Mouse (Mus musculus): ENCODE data around the gene Tbc1d8b.
"Not testable (repeated sequence)": the region's sequence is repeated elsewhere in the genome, so short reads cannot be mapped to it uniquely, and the experiment has no call there.

Gene Tbc1d8b

GRCm38 (mm10) chrX:139684775-139685695, at the start of gene Tbc1d8b:
TSS of gene Tbc1d8b (plus strand) at chrX:139684996.
- peak; percentile 93 for DNase-seq (ENCODE audit: low read depth)

DNA sequence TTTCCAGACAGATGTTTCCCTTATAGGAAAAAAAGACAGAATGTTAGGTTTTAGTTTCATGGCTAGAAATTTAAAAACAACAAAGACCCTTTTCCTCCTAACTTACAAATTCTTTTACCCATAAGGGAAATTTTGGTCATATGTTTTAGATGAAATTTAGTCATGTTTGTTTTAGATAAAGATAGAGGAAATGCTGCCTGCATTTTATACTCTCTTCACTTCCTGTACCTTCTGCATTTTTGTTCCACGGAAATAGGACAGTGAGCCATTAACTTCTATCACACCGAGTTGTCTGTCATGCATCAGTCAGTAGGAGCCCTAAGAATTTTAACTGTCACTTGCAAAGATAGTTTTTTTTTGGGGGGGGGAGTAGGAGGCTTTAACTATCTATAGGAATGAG, 45.1 kb upstream of the Tbc1d8b start:
- DNase-seq (ENCODE audit: low read depth), result no peak

- no peak for DNase-seq (ENCODE audit: low read depth)
Observed at GRCm38 (mm10) chrX:139640418-139640817, 44.4 kb upstream of the Tbc1d8b start.

GRCm38 (mm10) chrX:139652226-139652625, 32.6 kb upstream of the Tbc1d8b start:
- DNase-seq (ENCODE audit: low read depth), result no peak

DNA sequence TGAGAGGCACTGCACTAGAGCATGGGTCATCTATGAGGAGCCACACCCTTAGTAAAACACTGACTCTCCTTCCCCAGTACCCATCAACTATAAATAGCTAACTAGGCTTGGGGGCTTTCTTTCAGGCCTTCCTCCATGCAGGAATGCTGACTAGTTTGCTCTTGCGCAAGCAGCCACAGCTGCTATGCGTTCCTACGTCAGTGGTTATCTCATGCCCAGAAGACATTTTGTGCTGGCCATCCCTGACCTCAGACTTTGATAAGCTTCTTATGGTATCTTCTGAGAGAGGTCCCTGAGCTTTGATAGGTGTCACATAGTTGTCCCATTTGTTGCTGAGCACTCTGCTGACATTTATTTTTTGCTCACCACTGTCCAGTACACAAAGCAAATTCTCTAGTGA, 31.5 kb upstream of the Tbc1d8b start:
- peak; percentile 14 for DNase-seq (ENCODE audit: low read depth)

- no peak for DNase-seq (ENCODE audit: low read depth)
Observed at GRCm38 (mm10) chrX:139654350-139655063, 30.3 kb upstream of the Tbc1d8b start.

DNA sequence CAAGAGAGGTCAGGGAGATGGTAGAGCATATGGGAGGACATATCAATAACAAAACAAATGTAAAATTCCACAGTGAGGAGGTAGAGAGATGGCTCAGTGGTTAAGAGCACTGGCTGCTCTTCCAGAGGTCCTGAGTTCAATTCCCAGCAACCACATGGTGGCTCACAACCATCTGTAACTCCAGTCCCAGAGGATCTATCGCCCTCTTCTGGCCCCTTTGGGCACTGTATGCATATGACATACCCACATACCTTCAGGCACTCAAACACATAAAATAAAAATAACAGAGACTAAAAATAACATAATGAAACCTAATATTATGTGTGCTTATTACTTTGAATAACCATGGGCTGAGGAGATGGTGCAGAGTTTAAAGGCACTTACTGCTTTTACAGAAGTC, 22.7 kb upstream of the Tbc1d8b start:
- no peak for DNase-seq (ENCODE audit: low read depth)

- DNase-seq (ENCODE audit: low read depth), result peak; percentile 49
Observed at GRCm38 (mm10) chrX:139665829-139666228, 19.0 kb upstream of the Tbc1d8b start.

GRCm38 (mm10) chrX:139684410-139684774, 404 bp upstream of the Tbc1d8b start:
- no peak for DNase-seq (ENCODE audit: low read depth)

GRCm38 (mm10) chrX:139714381-139714780, 29.6 kb downstream of the Tbc1d8b start, which contains the start of gene Gm15013:
TSS of gene Gm15013 (minus strand) at chrX:139714481.
- no peak for DNase-seq (ENCODE audit: low read depth)

- DNase-seq (ENCODE audit: low read depth), result no peak
Observed at GRCm38 (mm10) chrX:139722350-139722749, 37.6 kb downstream of the Tbc1d8b start.

DNA sequence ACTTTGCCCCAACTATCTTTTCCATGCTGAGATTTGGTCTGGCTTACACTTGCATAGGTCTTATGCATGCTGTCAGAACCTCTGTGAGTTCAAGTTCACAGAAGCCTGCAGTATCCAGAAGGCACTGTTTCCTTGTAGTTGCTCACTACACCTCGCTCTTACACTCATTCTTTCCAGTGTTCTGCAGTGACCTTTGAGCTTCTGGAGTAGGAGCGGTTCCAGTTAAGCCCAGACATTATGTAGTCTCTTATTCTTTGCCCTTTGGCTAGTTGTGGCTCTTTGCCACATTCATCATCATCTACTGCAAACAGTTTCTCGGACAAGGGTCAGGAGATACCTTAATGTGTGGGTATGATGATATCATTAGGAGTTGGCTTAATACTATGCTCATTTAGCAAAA, 45.7 kb downstream of the Tbc1d8b start:
- DNase-seq (ENCODE audit: low read depth), result peak; percentile 2

DNA sequence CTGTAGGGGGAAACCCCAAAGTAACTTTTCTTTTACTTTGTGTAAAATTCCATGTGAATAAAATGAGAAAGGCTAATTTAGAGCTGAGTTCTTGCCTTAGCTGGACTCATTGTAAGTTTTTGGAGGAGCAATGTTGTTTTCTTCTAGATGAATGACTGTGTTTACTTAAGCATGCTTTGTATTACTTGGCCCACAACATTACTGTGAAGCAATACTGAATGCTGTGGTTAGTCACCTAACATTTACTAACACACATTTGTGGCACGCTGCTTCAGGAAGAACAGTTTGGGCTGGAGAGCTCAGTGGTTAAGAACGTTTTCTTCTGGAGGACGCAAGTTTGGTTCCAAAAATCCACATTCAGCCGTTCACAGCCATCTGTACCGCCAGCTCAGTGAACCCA, 52.3 kb downstream of the Tbc1d8b start:
- peak; percentile 1 for DNase-seq (ENCODE audit: low read depth)

GRCm38 (mm10) chrX:139751855-139752254, 67.1 kb downstream of the Tbc1d8b start:
- DNase-seq (ENCODE audit: low read depth), result peak; percentile 67

GRCm38 (mm10) chrX:139758634-139759033, 73.8 kb downstream of the Tbc1d8b start:
- DNase-seq (ENCODE audit: low read depth), result not testable (repeated sequence)

DNA sequence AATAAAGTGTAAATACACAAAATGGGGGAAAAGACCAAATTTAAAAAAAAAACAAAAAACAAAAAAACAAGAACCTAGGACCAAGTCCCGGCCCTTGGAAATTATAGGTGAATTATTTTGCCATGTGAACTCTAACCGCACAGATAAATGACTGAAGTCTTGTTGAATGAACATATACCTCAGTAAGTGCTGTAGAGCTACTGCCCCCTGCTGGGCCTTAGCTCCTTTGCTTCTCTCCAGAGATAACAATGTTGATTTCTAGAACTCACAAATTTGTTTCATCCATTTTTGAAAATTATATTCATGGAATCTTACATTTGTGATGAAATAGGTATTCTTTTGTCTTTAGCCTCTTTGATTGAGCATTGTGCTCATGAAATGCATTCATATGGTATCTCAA, 77.8 kb downstream of the Tbc1d8b start:
- peak; percentile 71 for DNase-seq (ENCODE audit: low read depth)

GRCm38 (mm10) chrX:139769975-139770637, 85.3 kb downstream of the Tbc1d8b start:
- no peak for DNase-seq (ENCODE audit: low read depth)

DNA sequence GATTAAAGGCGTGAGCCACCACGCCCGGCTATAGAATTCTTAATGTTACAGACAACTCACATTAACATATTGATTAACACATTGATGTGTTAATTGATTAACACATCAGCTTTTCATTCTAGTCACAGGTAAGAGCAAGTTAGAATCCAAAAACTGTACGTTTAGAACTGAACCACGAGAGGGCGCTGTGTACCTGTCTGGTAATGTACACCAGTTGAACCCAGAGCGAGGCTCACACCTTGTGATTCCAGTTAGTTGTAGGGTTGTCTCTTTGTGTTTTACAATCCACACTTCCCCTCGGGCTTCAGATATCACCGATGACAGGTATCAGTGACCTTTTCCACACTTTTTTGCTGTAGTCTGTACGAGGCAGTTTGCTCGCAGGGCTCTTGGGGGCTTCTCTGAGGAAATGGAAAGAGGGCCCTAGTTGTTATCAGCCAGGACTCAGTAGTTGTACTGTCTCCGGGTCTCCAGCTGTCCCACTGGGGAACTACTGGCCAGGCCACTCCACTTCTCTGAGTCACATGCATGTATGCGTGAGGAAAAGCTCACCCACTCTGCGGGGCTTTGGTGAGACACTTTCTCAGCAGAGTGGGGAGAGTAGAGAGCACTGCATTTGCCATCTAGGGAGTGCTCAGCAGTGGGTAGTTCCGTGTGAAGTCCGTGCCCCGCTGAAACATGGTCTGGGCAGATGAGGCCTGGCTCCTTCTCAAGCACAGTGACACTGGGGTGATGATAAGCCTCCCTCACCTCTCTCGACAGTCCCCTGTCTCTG, 89.7 kb downstream of the Tbc1d8b start:
- DNase-seq (ENCODE audit: low read depth), result peak; percentile 87

DNA sequence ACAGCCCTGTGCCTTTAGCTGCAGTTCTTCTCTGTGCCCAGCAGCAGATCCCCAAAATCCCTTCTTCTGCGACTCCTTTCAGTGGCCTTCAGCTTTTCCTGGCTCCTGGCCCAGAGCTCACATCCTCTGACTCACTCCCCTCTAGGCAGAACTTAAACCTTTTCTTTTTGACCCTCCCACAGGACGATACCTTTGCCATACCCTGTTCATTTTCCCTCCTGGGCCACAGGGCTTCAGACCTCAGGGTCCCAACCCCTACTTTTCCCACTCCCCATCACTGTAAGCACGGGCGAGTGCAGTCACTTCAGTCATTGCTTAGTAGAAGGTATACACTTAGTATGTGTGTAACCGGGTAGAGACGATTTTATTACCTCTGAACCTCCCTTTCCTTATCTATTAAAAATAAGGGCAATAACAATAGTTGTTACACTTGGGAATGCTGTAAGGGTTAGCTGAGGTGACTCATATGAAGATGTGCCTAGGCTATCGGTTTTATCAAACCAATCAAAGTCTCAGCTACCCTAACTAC, 90.4 kb downstream of the Tbc1d8b start:
- DNase-seq (ENCODE audit: low read depth), result peak; percentile 89

DNA sequence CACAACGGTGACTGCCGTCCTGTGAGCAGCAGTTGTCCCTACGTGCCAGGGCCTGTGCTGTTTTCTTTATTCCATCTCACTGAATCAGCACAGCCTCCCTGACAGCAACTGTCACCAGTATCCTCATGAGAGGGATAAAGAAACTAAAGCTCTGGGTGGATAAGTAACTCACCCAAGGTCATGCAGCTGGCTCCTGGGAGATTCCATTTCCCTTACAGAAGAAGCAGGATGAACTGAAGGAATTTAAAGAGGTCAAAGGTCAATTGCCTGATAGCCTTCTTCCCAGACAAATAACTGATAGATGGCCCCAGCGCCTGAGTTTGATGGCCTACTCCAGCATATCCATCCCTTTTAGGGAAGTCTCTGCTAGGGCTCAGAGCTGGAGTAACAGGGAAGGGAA, 92.6 kb downstream of the Tbc1d8b start:
- no peak for DNase-seq (ENCODE audit: low read depth)

GRCm38 (mm10) chrX:139778886-139779285, 94.1 kb downstream of the Tbc1d8b start:
- DNase-seq (ENCODE audit: low read depth), result no peak

DNA sequence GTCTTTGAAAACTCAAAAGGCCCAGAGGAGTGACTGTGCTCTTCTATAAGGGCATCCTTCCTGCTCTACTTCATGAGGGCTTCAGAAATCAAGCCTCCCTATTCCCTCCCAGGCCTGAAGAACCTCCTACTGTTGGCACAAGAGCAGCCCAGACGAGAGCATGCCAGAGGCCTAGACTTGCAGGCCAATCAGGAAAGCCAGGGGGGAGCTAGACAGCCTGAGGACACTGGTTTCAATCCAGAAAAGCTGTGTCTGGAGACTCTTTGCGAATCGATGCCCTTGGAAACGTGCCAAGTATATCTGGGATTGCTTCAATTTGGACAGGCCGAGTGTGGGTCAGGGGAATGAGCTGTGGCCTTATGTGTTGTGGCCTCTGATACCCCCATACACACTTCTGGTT, 94.6 kb downstream of the Tbc1d8b start:
- no peak for DNase-seq (ENCODE audit: low read depth)
